Mouse (Mus musculus): ENCODE measurements around the gene Ogn. TPM values are rescaled to one million over a fixed set of nuclear protein-coding genes. Genes with fewer than 3 reads are reported as not detected.
A peak's percentile ranks its signal among the peaks of the same experiment; 100 is the strongest.

The Ogn gene
- polyA plus RNA-seq, 1 experiment from 2014 or later, result 1.7 TPM

DNA sequence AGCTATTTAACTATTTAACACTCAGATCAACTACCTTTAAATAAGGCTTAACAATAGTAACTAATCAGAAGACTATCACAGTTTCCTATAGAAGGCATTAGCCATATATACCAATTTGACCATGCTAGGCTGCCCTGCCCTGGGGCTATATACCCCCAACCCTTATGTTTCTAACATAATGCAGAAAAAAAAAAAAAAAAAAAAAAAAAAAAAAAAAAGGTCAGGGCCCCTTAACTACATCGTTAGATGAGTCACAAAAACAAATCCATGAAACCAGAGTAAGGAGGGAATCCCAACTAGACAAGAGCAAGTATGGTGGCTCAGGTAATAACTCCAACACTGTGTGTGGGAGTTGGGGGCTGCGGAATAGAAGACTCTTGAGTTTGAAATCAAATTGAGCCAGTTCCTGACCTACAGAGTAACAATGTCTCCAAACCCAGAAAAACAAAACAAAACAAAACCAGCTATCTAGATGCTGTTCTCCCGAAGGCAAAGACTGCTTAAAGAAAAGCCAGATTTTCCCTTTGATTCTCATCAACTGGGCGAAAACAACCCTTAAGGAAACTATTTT is 44.0 kb downstream of the Ogn start:
- Histone ChIP-seq H3K27me3 (ENCODE audit: low read depth, poor library complexity, severe bottlenecking) (no peaks in the 10 kb centered on the region), H3K27ac (peak overlapping the region; percentile 84), H3K4me1 (peaks cover 12% of the 10 kb centered on the region; the same call in 1 of the 2 replicates), H3K4me3 (peak overlapping the region; percentile 84), H3K36me3 (peaks cover 19% of the 10 kb centered on the region), H3K9me3 (replicated peaks) (no peaks in the 10 kb centered on the region)
- DNase-seq (ENCODE audit: low spot score), result no peak
- WGBS, result 4% methylated on average over 4 of the region's 4 CpGs

DNA sequence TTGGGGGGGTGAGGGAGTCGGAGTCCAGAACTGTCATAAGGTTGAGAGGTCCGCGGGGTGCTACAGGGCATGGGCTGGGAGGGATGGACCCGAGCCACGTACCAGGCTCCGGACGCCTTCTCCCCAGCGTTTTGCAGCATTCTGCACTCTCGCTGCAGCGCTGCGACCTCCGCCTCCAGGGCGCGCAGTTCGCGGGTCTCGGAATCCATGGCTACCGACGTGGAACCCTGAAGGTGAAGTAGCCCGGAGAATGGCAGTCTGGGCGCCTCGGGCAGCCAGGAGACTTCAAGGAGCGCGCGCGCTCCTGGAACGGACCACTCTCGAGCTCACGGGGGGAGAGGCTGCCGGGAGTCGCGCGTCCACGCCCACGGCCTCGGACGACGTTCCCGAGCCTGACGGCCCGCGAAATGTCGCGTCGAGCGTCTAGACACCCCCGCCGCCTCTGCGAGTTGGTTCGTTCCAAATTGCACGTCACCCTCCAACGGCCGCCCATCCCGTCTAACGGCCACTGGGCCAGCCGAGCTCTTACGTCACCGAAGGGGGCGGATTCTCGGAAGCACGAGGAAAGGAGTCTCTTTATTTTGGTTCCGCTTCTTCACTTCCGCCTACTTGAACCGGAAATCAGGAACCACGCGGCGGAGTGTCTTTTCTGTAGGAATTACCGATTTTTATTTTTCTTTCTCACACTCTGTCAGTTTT is 44.8 kb downstream of the Ogn start, which contains the start of the genes Cenpp and Nol8:
Gene Cenpp, minus strand, starts transcription at position 305 of the 699 bp plus-strand sequence.
Gene Nol8, plus strand, starts transcription at position 598 of the 699 bp plus-strand sequence.
- under 1% methylated on average over 68 of the region's 68 CpGs for WGBS
- Histone ChIP-seq H3K36me3 (peaks cover 27% of the 10 kb centered on the region), H3K27me3 (ENCODE audit: low read depth, poor library complexity, severe bottlenecking) (no peaks in the 10 kb centered on the region), H3K9me3 (replicated peaks) (no peaks in the 10 kb centered on the region), H3K4me3 (peak within 1 kb of the TSS; percentile 84), H3K27ac (peak within 1 kb of the TSS; percentile 84), H3K4me1 (peaks cover 12% of the 10 kb centered on the region; the same call in 1 of the 2 replicates)
- DNase-seq (ENCODE audit: low spot score), result peak; percentile 99

DNA sequence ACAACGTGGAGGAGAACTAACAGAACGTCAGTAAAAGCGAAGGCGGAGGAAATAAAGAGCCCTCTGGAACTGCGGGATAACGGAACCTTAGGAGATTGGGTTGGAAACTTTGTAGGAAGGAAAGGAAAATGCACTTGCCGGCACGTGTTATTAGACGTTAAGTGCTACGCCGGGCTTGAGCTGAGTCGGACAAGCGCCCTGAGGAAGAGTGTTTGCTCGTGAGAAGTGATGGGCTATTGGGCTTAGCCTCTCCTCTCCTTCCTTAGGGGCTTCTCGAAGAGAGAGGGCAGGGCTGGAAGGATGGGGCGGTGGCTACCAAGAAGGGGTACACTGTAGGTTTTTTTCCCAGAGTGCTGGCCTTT is 45.3 kb downstream of the Ogn start:
- peaks cover 30% of the 10 kb centered on the region for H3K36me3 ChIP-seq

More for the DNA sequence above, 45.3 kb downstream of the Ogn start:
- 0% methylated on average over 16 of the region's 16 CpGs for WGBS
- Histone ChIP-seq H3K9me3 (replicated peaks) (no peaks in the 10 kb centered on the region), H3K4me1 (peaks cover 12% of the 10 kb centered on the region; the same call in 1 of the 2 replicates), H3K27ac (peak overlapping the region; percentile 75), H3K27me3 (ENCODE audit: low read depth, poor library complexity, severe bottlenecking) (no peaks in the 10 kb centered on the region), H3K4me3 (peak overlapping the region; percentile 84)
- no peak for DNase-seq (ENCODE audit: low spot score)

Other genes with a start within 250 kb of the Ogn start
- 17.3 and 21.0 TPM in 2 replicates for gene Ippk, start 186.8 kb upstream of the Ogn start, polyA plus RNA-seq (2016; fragmentation: Nextera tagmentation; extraction: Ambion mirVana)
- gene Tes3-ps, start 114.7 kb upstream of the Ogn start, polyA plus RNA-seq (2016; fragmentation: Nextera tagmentation; extraction: Ambion mirVana), result 1.0 and 1.5 TPM in 2 replicates
- 0.21 and 0.45 TPM in 2 replicates for gene Ecm2, start 103.2 kb upstream of the Ogn start, polyA plus RNA-seq (2016; fragmentation: Nextera tagmentation; extraction: Ambion mirVana)
- 0.14 and 0.18 TPM in 2 replicates for gene Aspn, start 63.6 kb upstream of the Ogn start, polyA plus RNA-seq (2016; fragmentation: Nextera tagmentation; extraction: Ambion mirVana)
- 1.1 and 1.3 TPM in 2 replicates for gene Omd, start 25.6 kb upstream of the Ogn start, polyA plus RNA-seq (2016; fragmentation: Nextera tagmentation; extraction: Ambion mirVana)
- gene Cenpp, start 44.7 kb downstream of the Ogn start, polyA plus RNA-seq (2016; fragmentation: Nextera tagmentation; extraction: Ambion mirVana), result 34.0 and 37.7 TPM in 2 replicates
- 19.4 and 20.7 TPM in 2 replicates for gene Nol8, start 45.0 kb downstream of the Ogn start, polyA plus RNA-seq (2016; fragmentation: Nextera tagmentation; extraction: Ambion mirVana)
- gene Iars, start 74.1 kb downstream of the Ogn start, polyA plus RNA-seq (2016; fragmentation: Nextera tagmentation; extraction: Ambion mirVana), result 106 and 117 TPM in 2 replicates
- not detected in 2 replicates for gene Gm30302, start 191.0 kb downstream of the Ogn start, polyA plus RNA-seq (2016; fragmentation: Nextera tagmentation; extraction: Ambion mirVana)